14 mouse cellular contexts compared by ENCODE assay signal in genomic region chr17:28363507-28363906, GRCm38 (mm10). TPM values are rescaled to one million over a fixed set of nuclear protein-coding genes. Genes with fewer than 3 reads are reported as not detected.
DNase-seq lines count a peak whose midpoint lies in the region; ATAC-seq and TF ChIP-seq lines count a peak whose summit lies in the region.
"Had no signal": no experiment of that assay in that cellular context is flagged by ENCODE, and none has a peak within 500 bp of the region (broad histone marks: within the 10 kb centered on the region; RNA-seq: fewer than 3 reads in every experiment).

No protein-coding gene starts in this region.

- no peak overlapping the region for H3K9ac ChIP-seq in forebrain, embryonic 12.5 days
- H3K9ac ChIP-seq in forebrain, embryonic 16.5 days (replicated peaks; ENCODE audit: low read depth, low read length), result no peak overlapping the region
- H3K9ac ChIP-seq in ES-E14 (ENCODE audit: insufficient read depth, low read depth, low read length, poor library complexity, severe bottlenecking), result no peak overlapping the region
- no peak overlapping the region for H3K9ac ChIP-seq in intestine, embryonic 15.5 days

- peaks cover 76% of the 10 kb centered on the region for H3K27me3 ChIP-seq in forebrain, embryonic 12.5 days
- peaks cover 49% of the 10 kb centered on the region for H3K27me3 ChIP-seq in forebrain, embryonic 16.5 days (replicated peaks; ENCODE audit: control insufficient read depth, insufficient read depth, low read length)
- H3K27me3 ChIP-seq in intestine, embryonic 15.5 days (replicated peaks), result peaks cover 36% of the 10 kb centered on the region

- no peaks in the 10 kb centered on the region for H3K36me3 ChIP-seq in forebrain, embryonic 12.5 days (replicated peaks)
- H3K36me3 ChIP-seq in forebrain, embryonic 16.5 days (ENCODE audit: control insufficient read depth, insufficient read depth), result no peaks in the 10 kb centered on the region
- H3K36me3 ChIP-seq in ES-E14 (ENCODE audit: control insufficient read depth, insufficient read depth, low read length, poor library complexity, severe bottlenecking), result no peaks in the 10 kb centered on the region
- H3K36me3 ChIP-seq in intestine, embryonic 15.5 days, result no peaks in the 10 kb centered on the region

- no peak for ATAC-seq in forebrain, embryonic 12.5 days (ENCODE audit: low FRiP score)
- ATAC-seq in forebrain, embryonic 16.5 days, result no peak
- no peak for ATAC-seq in intestine, embryonic 15.5 days
- no peak for ATAC-seq in erythroblast, adult 5-6 weeks (replicated peaks; ENCODE audit: low FRiP score, poor library complexity, severe bottlenecking)

- H3K4me1 ChIP-seq in forebrain, embryonic 12.5 days, result peaks cover 28% of the 10 kb centered on the region
- peaks cover 10% of the 10 kb centered on the region for H3K4me1 ChIP-seq in forebrain, embryonic 16.5 days (replicated peaks; ENCODE audit: control insufficient read depth, insufficient read depth, low read length)
- H3K4me1 ChIP-seq in ES-E14 (ENCODE audit: control insufficient read depth in 2 of 2, insufficient read depth in 2 of 2, low read length in 2 of 2, poor library complexity in 1 of 2), result peaks cover 0 to 21% of the 10 kb centered on the region in 2 experiments; a peak in 3 of 4 replicates
- peaks cover 22% of the 10 kb centered on the region for H3K4me1 ChIP-seq in intestine, embryonic 15.5 days (replicated peaks)

- H3K27ac ChIP-seq in forebrain, embryonic 12.5 days, result no peak overlapping the region
- H3K27ac ChIP-seq in forebrain, embryonic 16.5 days (ENCODE audit: low read length), result no peak overlapping the region
- no peak overlapping the region for H3K27ac ChIP-seq in ES-E14 (ENCODE audit: insufficient read depth, low read depth, low read length, poor library complexity, severe bottlenecking)
- H3K27ac ChIP-seq in intestine, embryonic 15.5 days, result no peak overlapping the region

- in situ Hi-C loops in ES-E14 (cut with MboI; ENCODE audit: low sequenced_read_pairs in 2 of 2, unreplicated experiment in 2 of 2), result no loop called here

- peak overlapping the region; percentile 54; the same call in 1 of the 2 replicates for H3K4me2 ChIP-seq in forebrain, embryonic 12.5 days
- no peak overlapping the region for H3K4me2 ChIP-seq in forebrain, embryonic 16.5 days (ENCODE audit: low read length)
- H3K4me2 ChIP-seq in intestine, embryonic 15.5 days (replicated peaks), result peak overlapping the region; percentile 62

- H3K4me3 ChIP-seq in forebrain, embryonic 12.5 days (replicated peaks), result no peak overlapping the region
- no peak overlapping the region for H3K4me3 ChIP-seq in forebrain, embryonic 16.5 days (replicated peaks; ENCODE audit: low read length)
- peak overlapping the region; percentile 55 to 62; a peak in 3 of 4 replicates for H3K4me3 ChIP-seq in ES-E14 (ENCODE audit: insufficient read depth in 1 of 2, low read depth in 1 of 2, low read length in 2 of 2, poor library complexity in 1 of 2, severe bottlenecking in 1 of 2)
- no peak overlapping the region for H3K4me3 ChIP-seq in intestine, embryonic 15.5 days (replicated peaks)
- H3K4me3 ChIP-seq: erythroblast, embryonic 14.5 days had no signal

- no peaks in the 10 kb centered on the region for H3K9me3 ChIP-seq in forebrain, embryonic 12.5 days
- no peaks in the 10 kb centered on the region for H3K9me3 ChIP-seq in forebrain, embryonic 16.5 days (ENCODE audit: control insufficient read depth, low read length)
- no peaks in the 10 kb centered on the region for H3K9me3 ChIP-seq in ES-E14 (ENCODE audit: control insufficient read depth, insufficient read depth, low read depth, low read length)
- H3K9me3 ChIP-seq in intestine, embryonic 15.5 days, result no peaks in the 10 kb centered on the region

- DNase-seq in kidney, postnatal 10 days, result peak; percentile 10
- DNase-seq in kidney, adult 11 months, result no peak
- DNase-seq in ES-E14 (ENCODE audit: low read depth, low spot score), result no peak
- no peak for DNase-seq in spleen, adult 18-20 months
- DNase-seq: adrenal gland, postnatal 25 days; cerebellum, adult 2 months; thymus, postnatal 4 days had no signal

- WGBS in forebrain, embryonic 12.5 days, result 6% methylated on average over 6 of the region's 6 CpGs
- 13% methylated on average over 6 of the region's 6 CpGs for WGBS in forebrain, embryonic 16.5 days
- 46% methylated on average over 6 of the region's 6 CpGs for WGBS in intestine, embryonic 15.5 days

TF ChIP-seq in ES-E14, 5 proteins besides CTCF, POLR2A, EP300 and RAD21:
- TF ChIP-seq HCFC1 (IDR thresholded peaks at IDR 0.05; ENCODE audit: borderline replicate concordance, insufficient read depth, low read length) (no peak), ZC3H11A (IDR thresholded peaks at IDR 0.05; ENCODE audit: borderline replicate concordance, low read depth, low read length) (no peak), ZNF384 (IDR thresholded peaks at IDR 0.05; ENCODE audit: low read depth, low read length) (no peak), MAFK (IDR thresholded peaks at IDR 0.05; ENCODE audit: insufficient read depth, low read depth, low read length) (no peak), CHD2 (IDR thresholded peaks at IDR 0.05; ENCODE audit: low read depth, low read length) (no peak)

RNA-seq across cellular contexts. Expression of gene Tulp1, which starts 1.5 kb away (rescaled TPM):
- 3.5 and 4.0 TPM in 2 replicates for polyA plus RNA-seq in forebrain, embryonic 12.5 days (2016; fragmentation: Nextera tagmentation; extraction: Ambion mirVana)
- polyA plus RNA-seq in forebrain, embryonic 16.5 days (2015; fragmentation: Nextera tagmentation; extraction: Ambion mirVana), result 1.5 and 1.7 TPM in 2 replicates
- 3.7 and 4.1 TPM in 2 replicates for total RNA-seq in ES-E14 (2012; rRNA removed)
- polyA plus RNA-seq in intestine, embryonic 15.5 days (2015; fragmentation: Nextera tagmentation; extraction: Ambion mirVana), result 3.6 and 4.1 TPM in 2 replicates
- total RNA-seq in erythroblast, adult 5-6 weeks (2015; ENCODE audit: low replicate concordance), result not detected in 2 replicates
- total RNA-seq in erythroblast, adult 5-6 weeks (2017; ENCODE audit: low replicate concordance), result 0.28 TPM in 1 of 2 replicates, not detected in the other
- total RNA-seq: adrenal gland, postnatal 25 days; left cerebral cortex, postnatal 10 days; neutrophil, adult 5-6 weeks had no signal
- polyA plus RNA-seq: cerebellum, adult 2 months had no signal

RNA-seq across cellular contexts. Expression of gene Tead3, which starts 12.9 kb away (rescaled TPM):
- polyA plus RNA-seq in forebrain, embryonic 12.5 days (2016; fragmentation: Nextera tagmentation; extraction: Ambion mirVana), result 4.2 and 5.1 TPM in 2 replicates
- polyA plus RNA-seq in forebrain, embryonic 16.5 days (2015; fragmentation: Nextera tagmentation; extraction: Ambion mirVana), result 1.5 and 1.8 TPM in 2 replicates
- 8.0 and 9.0 TPM in 2 replicates for total RNA-seq in ES-E14 (2012; rRNA removed)
- 8.9 and 10.0 TPM in 2 replicates for polyA plus RNA-seq in intestine, embryonic 15.5 days (2015; fragmentation: Nextera tagmentation; extraction: Ambion mirVana)
- not detected in 2 replicates for total RNA-seq in erythroblast, adult 5-6 weeks (2015; ENCODE audit: low replicate concordance)
- not detected in 2 replicates for total RNA-seq in erythroblast, adult 5-6 weeks (2017; ENCODE audit: low replicate concordance)
- total RNA-seq: neutrophil, adult 5-6 weeks had no signal

RNA-seq across cellular contexts. Expression of gene Rpl10a, which starts 35.2 kb away (rescaled TPM):
- polyA plus RNA-seq in forebrain, embryonic 12.5 days (2016; fragmentation: Nextera tagmentation; extraction: Ambion mirVana), result 370 and 384 TPM in 2 replicates
- 354 and 367 TPM in 2 replicates for polyA plus RNA-seq in forebrain, embryonic 16.5 days (2015; fragmentation: Nextera tagmentation; extraction: Ambion mirVana)
- 2,234 and 2,688 TPM in 2 replicates for total RNA-seq in ES-E14 (2012; rRNA removed)
- polyA plus RNA-seq in intestine, embryonic 15.5 days (2015; fragmentation: Nextera tagmentation; extraction: Ambion mirVana), result 639 and 690 TPM in 2 replicates
- 515 and 525 TPM in 2 replicates for total RNA-seq in erythroblast, adult 5-6 weeks (2015; ENCODE audit: low replicate concordance)
- 92.4 and 200 TPM in 2 replicates for total RNA-seq in erythroblast, adult 5-6 weeks (2017; ENCODE audit: low replicate concordance)

RNA-seq across cellular contexts. Expression of gene Fance, which starts 50.2 kb away (rescaled TPM):
- 25.9 and 26.0 TPM in 2 replicates for polyA plus RNA-seq in forebrain, embryonic 12.5 days (2016; fragmentation: Nextera tagmentation; extraction: Ambion mirVana)
- 20.9 and 25.0 TPM in 2 replicates for polyA plus RNA-seq in forebrain, embryonic 16.5 days (2015; fragmentation: Nextera tagmentation; extraction: Ambion mirVana)
- total RNA-seq in ES-E14 (2012; rRNA removed), result 25.9 and 39.8 TPM in 2 replicates
- 22.7 and 29.8 TPM in 2 replicates for polyA plus RNA-seq in intestine, embryonic 15.5 days (2015; fragmentation: Nextera tagmentation; extraction: Ambion mirVana)
- 23.1 TPM in 1 of 2 replicates, not detected in the other for total RNA-seq in erythroblast, adult 5-6 weeks (2015; ENCODE audit: low replicate concordance)
- 0.68 and 8.4 TPM in 2 replicates for total RNA-seq in erythroblast, adult 5-6 weeks (2017; ENCODE audit: low replicate concordance)

Comparison
In these comparisons a context has a peak if more than half of its experiments do, and no peak if none do; other contexts are left out.
1. H3K4me3 ChIP-seq: peak in ES-E14 (2 of 2); none in forebrain, embryonic 12.5 days (single experiment), forebrain, embryonic 16.5 days (single experiment) and intestine, embryonic 15.5 days (single experiment).